Mouse (Mus musculus) forebrain, embryonic 15.5 days (tissue): Measurements from ENCODE around the gene Dpf3. TPM values are rescaled to one million over a fixed set of nuclear protein-coding genes. Genes with fewer than 3 reads are reported as not detected.

Experiments used
- ATAC-seq: fragments of 200-750 bp; cut with Nextera tagmentation; replicated peaks from 2 replicates; pipeline ENCODE4 v1.8.0; 2017; ENCODE audit warnings: mild to moderate bottlenecking, moderate TSS enrichment, moderate library complexity
- H3K27ac ChIP-seq: fragments of 300-500 bp; sonication (generic); replicated peaks from 2 replicates; pipeline ENCODE4 v1.5.1; 2015; ENCODE audit warnings: mild to moderate bottlenecking, inconsistent platforms
- H3K27me3 ChIP-seq: fragments of 300-500 bp; sonication (generic); 2 replicates; pipeline ENCODE4 v1.6.1; 2015; ENCODE audit warnings: inconsistent platforms
- H3K36me3 ChIP-seq: fragments of 300-500 bp; sonication (generic); 2 replicates; pipeline ENCODE4 v1.6.1; 2015; ENCODE audit warnings: mild to moderate bottlenecking, inconsistent platforms
- H3K4me1 ChIP-seq: fragments of 300-500 bp; sonication (generic); 2 replicates; pipeline ENCODE4 v1.6.1; 2015; ENCODE audit warnings: inconsistent platforms
- H3K4me2 ChIP-seq: fragments of 300-500 bp; sonication (generic); replicated peaks from 2 replicates; pipeline ENCODE4 v1.6.1; 2015; ENCODE audit warnings: mild to moderate bottlenecking, inconsistent platforms
- H3K4me3 ChIP-seq: fragments of 300-500 bp; sonication (generic); 2 replicates; pipeline ENCODE4 v1.5.1; 2015; ENCODE audit warnings: mild to moderate bottlenecking, inconsistent platforms
- H3K9ac ChIP-seq: fragments of 300-500 bp; sonication (generic); replicated peaks from 2 replicates; pipeline ENCODE4 v1.6.1; 2015; ENCODE audit warnings: mild to moderate bottlenecking, inconsistent platforms
- H3K9me3 ChIP-seq: fragments of 300-500 bp; sonication (generic); 2 replicates; pipeline ENCODE4 v1.6.1; 2016; ENCODE audit warnings: inconsistent platforms
- WGBS: fragments of 180-500 bp; shearing (Covaris S2); methylation state at CpG from one replicate; pipeline ENCODE4 v1.1.7; 2015; ENCODE audit warnings: mixed read lengths; 5-methylcytosine and 5-hydroxymethylcytosine counted together
- polyA plus RNA-seq: library from polyadenylated mRNA; unstranded; fragments of >200 nt; fragmentation: Nextera tagmentation; extraction: Ambion mirVana; gene quantifications from 2 replicates; pipeline ENCODE4 v1.2.1, GENCODE M21; 2015

Gene Dpf3
- polyA plus RNA-seq, 1 experiment from 2014 or later: 11.2 TPM

DNA sequence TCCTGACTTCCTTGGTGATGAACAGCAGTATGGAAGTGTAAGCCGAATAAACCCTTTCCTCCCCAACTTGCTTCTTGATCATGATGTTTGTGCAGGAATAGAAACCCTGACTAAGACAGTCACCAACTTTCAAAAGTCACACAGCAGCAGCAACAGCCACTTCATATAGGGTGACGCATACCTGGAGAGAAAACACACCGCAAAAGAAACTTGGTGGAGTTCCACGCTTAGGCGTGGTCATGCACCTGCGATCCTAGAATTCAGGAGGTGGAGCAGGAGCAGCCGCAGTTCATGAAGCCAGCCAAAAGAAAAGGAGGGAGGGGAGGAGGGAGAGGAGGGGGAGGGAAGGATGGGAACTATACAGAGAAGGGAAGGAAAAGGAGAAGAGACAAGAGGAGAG, 106.4 kb downstream of the Dpf3 start:
- WGBS: 93% methylated on average over 7 of the region's 7 CpGs
- Histone ChIP-seq H3K9ac (no peak overlapping the region), H3K9me3 (no peaks in the 10 kb centered on the region), H3K36me3 (no peaks in the 10 kb centered on the region), H3K27ac (no peak overlapping the region), H3K27me3 (no peaks in the 10 kb centered on the region), H3K4me1 (no peaks in the 10 kb centered on the region), H3K4me2 (no peak overlapping the region), H3K4me3 (no peak overlapping the region)
- no peak for ATAC-seq

- Histone ChIP-seq H3K4me1 (no peaks in the 10 kb centered on the region), H3K36me3 (no peaks in the 10 kb centered on the region), H3K4me2 (no peak overlapping the region), H3K27ac (no peak overlapping the region), H3K9ac (no peak overlapping the region), H3K4me3 (no peak overlapping the region), H3K27me3 (no peaks in the 10 kb centered on the region), H3K9me3 (no peaks in the 10 kb centered on the region)
- 50% methylated on average over 3 of the region's 3 CpGs for WGBS
- no peak for ATAC-seq
Observed at GRCm38 (mm10) chr12:83380016-83380415, 107.5 kb downstream of the Dpf3 start.

DNA sequence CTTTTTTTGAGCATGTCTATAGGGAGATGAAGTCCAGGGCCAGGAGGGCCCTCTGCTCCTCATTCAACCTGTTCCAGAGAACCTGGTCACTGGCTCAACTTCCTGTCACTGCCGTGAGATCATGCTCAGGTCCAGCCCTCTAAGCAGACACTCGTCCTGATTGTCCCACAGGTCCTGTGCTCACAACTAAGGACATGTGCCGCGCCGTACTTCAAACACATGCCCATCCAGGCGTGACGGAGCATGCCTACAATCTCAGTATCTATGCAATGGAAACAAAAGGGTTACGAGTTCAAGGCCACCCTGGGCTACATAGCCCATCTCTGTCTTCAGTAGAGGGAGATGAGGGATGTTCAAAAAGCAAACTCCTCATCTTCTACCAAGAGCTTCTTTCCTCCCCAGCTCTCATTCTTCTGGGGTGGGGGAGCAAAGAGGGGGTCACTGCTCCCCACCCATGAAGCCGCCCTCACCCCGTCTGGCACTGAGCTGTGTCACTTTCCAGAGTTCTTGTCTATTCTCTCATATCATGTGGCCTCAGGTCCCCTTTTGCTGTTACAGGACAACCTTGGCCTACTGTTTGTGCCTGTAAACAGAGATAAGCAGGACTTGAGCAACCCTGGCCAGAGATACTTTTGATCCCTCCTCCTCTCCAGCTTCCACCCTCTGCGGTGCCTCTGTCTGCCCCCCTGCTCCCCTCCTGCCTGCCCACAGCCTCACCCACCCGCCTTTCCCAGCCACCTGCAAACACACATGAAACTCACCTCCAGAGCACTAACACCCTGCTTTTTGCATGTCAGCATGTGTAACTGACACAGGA, 112.3 kb downstream of the Dpf3 start:
- no peak overlapping the region for H3K4me3 ChIP-seq
- no peaks in the 10 kb centered on the region for H3K9me3 ChIP-seq
- ATAC-seq: no peak
- WGBS: 92% methylated on average over 12 of the region's 12 CpGs
- no peaks in the 10 kb centered on the region for H3K36me3 ChIP-seq
- H3K4me2 ChIP-seq: no peak overlapping the region
- no peak overlapping the region for H3K27ac ChIP-seq
- H3K27me3 ChIP-seq: no peaks in the 10 kb centered on the region
- no peak overlapping the region for H3K9ac ChIP-seq
- peaks cover 4% of the 10 kb centered on the region; the same call in 1 of the 2 replicates for H3K4me1 ChIP-seq

GRCm38 (mm10) chr12:83373081-83373480, 114.4 kb downstream of the Dpf3 start:
- Histone ChIP-seq H3K9me3 (no peaks in the 10 kb centered on the region), H3K36me3 (no peaks in the 10 kb centered on the region), H3K9ac (no peak overlapping the region), H3K4me2 (no peak overlapping the region), H3K27ac (no peak overlapping the region), H3K27me3 (no peaks in the 10 kb centered on the region), H3K4me3 (no peak overlapping the region), H3K4me1 (peaks cover 4% of the 10 kb centered on the region; the same call in 1 of the 2 replicates)
- no peak for ATAC-seq
- 60% methylated on average over 7 of the region's 7 CpGs for WGBS

DNA sequence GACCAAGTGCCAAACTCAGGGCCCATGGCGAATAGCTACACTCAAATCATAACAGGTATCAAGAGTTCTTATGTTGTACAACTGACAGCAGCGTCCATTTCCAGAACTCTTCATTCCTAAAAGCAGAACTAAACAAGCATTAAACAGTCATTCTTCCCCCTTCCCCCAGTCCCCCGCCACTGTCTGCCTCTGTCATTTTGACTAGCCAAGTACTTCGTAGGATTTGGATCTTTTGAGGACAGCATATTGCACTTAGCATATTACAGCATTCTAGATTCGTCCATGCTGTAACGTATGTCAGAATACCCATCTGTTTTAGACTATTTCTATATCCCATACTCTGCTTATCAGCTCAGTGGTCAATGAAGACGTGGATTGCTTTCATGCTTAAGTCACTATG, 115.2 kb downstream of the Dpf3 start:
- H3K4me1 ChIP-seq: peaks cover 4% of the 10 kb centered on the region; the same call in 1 of the 2 replicates
- H3K4me2 ChIP-seq: no peak overlapping the region
- H3K27ac ChIP-seq: no peak overlapping the region
- no peaks in the 10 kb centered on the region for H3K36me3 ChIP-seq
- no peak overlapping the region for H3K9ac ChIP-seq
- ATAC-seq: no peak
- no peak overlapping the region for H3K4me3 ChIP-seq
- H3K27me3 ChIP-seq: no peaks in the 10 kb centered on the region
- H3K9me3 ChIP-seq: no peaks in the 10 kb centered on the region
- 80% methylated on average over 7 of the region's 7 CpGs for WGBS

DNA sequence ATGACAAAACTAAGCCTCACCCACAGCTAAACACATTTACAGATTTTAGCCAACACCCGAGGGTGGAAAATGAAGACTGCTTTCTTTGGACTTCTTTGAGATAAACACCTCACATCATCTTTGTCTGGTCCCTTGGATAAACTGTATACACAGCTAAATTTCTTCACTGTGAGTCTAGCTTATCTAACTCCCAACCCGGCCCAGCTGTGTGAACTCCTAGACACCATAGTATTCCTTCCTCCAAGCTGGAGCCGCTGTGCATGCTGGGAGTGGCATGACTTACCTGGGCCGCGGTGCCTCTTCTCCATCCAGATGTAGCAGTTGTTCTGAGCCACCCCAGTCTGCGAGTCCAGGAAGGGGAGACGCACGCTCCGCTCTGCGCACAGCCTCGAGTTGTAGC, 117.3 kb downstream of the Dpf3 start:
- no peaks in the 10 kb centered on the region for H3K36me3 ChIP-seq
- no peak overlapping the region for H3K9ac ChIP-seq
- H3K4me1 ChIP-seq: peaks cover 4% of the 10 kb centered on the region; the same call in 1 of the 2 replicates
- no peak for ATAC-seq
- no peak overlapping the region for H3K4me3 ChIP-seq
- no peaks in the 10 kb centered on the region for H3K9me3 ChIP-seq
- no peak overlapping the region for H3K27ac ChIP-seq
- WGBS: 95% methylated on average over 11 of the region's 11 CpGs
- H3K27me3 ChIP-seq: no peaks in the 10 kb centered on the region
- no peak overlapping the region for H3K4me2 ChIP-seq

DNA sequence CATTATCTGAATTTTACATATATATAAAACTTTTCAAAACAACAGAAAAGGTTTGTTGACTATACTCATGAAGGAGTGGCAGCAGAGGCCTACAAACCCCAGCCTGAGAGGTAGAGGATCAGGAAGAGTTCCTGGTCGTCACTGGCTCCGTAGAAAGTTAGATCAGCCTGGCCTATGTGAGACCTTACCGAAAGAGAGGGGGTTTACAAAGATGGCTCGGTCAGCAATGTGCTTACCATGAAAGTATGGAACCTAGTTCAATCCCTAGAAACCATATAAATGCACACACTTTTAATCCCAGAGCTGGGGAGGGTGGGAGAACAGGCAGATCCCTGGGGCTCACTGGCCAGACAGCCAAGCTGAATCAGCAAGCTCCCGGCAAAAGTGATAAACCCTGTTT, 118.1 kb downstream of the Dpf3 start:
- Histone ChIP-seq H3K27me3 (no peaks in the 10 kb centered on the region), H3K4me1 (peaks cover 4% of the 10 kb centered on the region; the same call in 1 of the 2 replicates), H3K9me3 (no peaks in the 10 kb centered on the region), H3K36me3 (no peaks in the 10 kb centered on the region), H3K27ac (no peak overlapping the region), H3K4me2 (no peak overlapping the region), H3K4me3 (no peak overlapping the region), H3K9ac (no peak overlapping the region)
- 95% methylated on average over 5 of the region's 5 CpGs for whole genome bisulfite sequencing
- ATAC-seq: no peak

GRCm38 (mm10) chr12:83367486-83367885, 120.0 kb downstream of the Dpf3 start:
- Histone ChIP-seq H3K4me3 (no peak overlapping the region), H3K27ac (no peak overlapping the region), H3K9ac (no peak overlapping the region), H3K9me3 (no peaks in the 10 kb centered on the region), H3K4me1 (no peaks in the 10 kb centered on the region), H3K4me2 (no peak overlapping the region), H3K36me3 (no peaks in the 10 kb centered on the region), H3K27me3 (no peaks in the 10 kb centered on the region)
- 84% methylated on average over 1 of the region's 1 CpGs for WGBS
- ATAC-seq: no peak

DNA sequence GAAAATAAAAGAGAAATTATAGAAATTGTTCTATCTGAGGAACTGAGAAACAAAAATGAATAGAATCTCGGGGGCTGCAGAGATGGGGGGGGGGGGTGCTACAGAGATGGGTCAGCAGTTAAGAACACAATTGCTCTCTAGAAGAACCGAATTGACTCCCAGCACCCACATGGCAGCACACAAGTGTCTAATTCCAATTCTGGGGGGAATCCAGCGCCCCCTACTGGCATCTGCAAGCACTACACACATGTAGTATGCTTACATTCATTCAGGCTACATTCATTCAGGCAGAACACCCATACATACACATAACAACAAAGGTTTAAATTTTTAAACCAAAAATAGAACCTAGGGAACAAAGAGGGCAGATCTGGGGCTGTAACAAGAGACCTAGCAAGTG, 122.7 kb downstream of the Dpf3 start:
- Histone ChIP-seq H3K27me3 (no peaks in the 10 kb centered on the region), H3K4me2 (no peak overlapping the region), H3K9me3 (no peaks in the 10 kb centered on the region), H3K4me1 (no peaks in the 10 kb centered on the region), H3K27ac (no peak overlapping the region), H3K36me3 (no peaks in the 10 kb centered on the region), H3K9ac (no peak overlapping the region), H3K4me3 (no peak overlapping the region)
- 70% methylated on average over 3 of the region's 3 CpGs for WGBS
- no peak for ATAC-seq

- no peak overlapping the region for H3K27ac ChIP-seq
- H3K4me1 ChIP-seq: no peaks in the 10 kb centered on the region
- no peaks in the 10 kb centered on the region for H3K27me3 ChIP-seq
- no peaks in the 10 kb centered on the region for H3K9me3 ChIP-seq
- 46% methylated on average over 3 of the region's 3 CpGs for WGBS
- no peak overlapping the region for H3K4me3 ChIP-seq
- no peak overlapping the region for H3K4me2 ChIP-seq
- no peak for ATAC-seq
- no peak overlapping the region for H3K9ac ChIP-seq
- H3K36me3 ChIP-seq: no peaks in the 10 kb centered on the region
Observed at GRCm38 (mm10) chr12:83361801-83362200, 125.7 kb downstream of the Dpf3 start.

DNA sequence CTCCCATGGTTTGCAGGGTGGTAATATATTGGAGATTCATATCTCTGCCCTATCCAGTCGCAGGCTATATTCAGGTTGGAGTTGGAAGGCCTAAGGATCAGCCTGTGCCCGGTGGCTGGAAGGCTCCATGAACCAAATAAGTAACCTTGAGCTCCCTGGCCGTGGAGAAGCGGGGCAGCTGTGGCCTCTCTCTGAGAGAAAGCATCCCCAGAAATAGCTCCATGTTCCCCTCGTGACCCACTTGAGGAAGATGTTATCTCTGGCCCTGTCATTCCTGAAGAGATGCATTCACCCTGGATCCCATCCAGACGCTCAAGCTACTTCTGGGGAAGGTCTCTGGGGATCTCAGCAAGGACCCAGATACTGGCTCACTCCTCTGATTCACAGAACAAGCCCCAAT, 134.9 kb downstream of the Dpf3 start:
- 82% methylated on average over 6 of the region's 6 CpGs for WGBS

DNA sequence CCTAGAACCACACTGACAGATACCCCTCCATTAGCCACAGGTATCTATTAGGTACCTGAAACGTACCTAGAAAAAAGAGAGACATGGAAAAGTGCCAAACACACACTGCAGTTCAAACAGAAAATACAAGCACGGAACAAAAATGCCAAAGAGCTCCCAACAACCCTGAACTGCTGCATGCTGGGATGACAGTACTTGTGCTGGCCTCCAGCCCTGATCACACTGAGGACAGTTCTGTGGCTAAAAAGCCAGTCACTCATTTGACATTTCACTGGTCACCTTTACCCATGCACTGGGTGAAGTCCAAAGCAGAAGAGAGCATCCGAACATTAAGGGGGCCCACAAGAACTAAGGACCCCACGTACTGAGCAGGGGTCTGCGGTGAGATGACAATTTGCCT, 137.8 kb downstream of the Dpf3 start:
- WGBS: 87% methylated on average over 5 of the region's 5 CpGs
- no peaks in the 10 kb centered on the region for H3K36me3 ChIP-seq
- no peaks in the 10 kb centered on the region for H3K9me3 ChIP-seq
- no peaks in the 10 kb centered on the region for H3K4me1 ChIP-seq
- H3K4me3 ChIP-seq: no peak overlapping the region
- ATAC-seq: no peak
- no peaks in the 10 kb centered on the region for H3K27me3 ChIP-seq
- H3K9ac ChIP-seq: no peak overlapping the region
- H3K4me2 ChIP-seq: no peak overlapping the region
- H3K27ac ChIP-seq: no peak overlapping the region

More for the DNA sequence above, 134.9 kb downstream of the Dpf3 start:
- H3K9ac ChIP-seq: no peak overlapping the region
- H3K27me3 ChIP-seq: no peaks in the 10 kb centered on the region
- no peak overlapping the region for H3K27ac ChIP-seq
- ATAC-seq: no peak
- H3K4me2 ChIP-seq: no peak overlapping the region
- H3K4me3 ChIP-seq: no peak overlapping the region
- no peaks in the 10 kb centered on the region for H3K9me3 ChIP-seq
- no peaks in the 10 kb centered on the region for H3K4me1 ChIP-seq
- no peaks in the 10 kb centered on the region for H3K36me3 ChIP-seq

- no peak for ATAC-seq
- Histone ChIP-seq H3K4me3 (no peak overlapping the region), H3K9ac (no peak overlapping the region), H3K27ac (no peak overlapping the region), H3K27me3 (no peaks in the 10 kb centered on the region), H3K4me1 (no peaks in the 10 kb centered on the region), H3K36me3 (no peaks in the 10 kb centered on the region), H3K9me3 (no peaks in the 10 kb centered on the region), H3K4me2 (no peak overlapping the region)
- WGBS: 81% methylated on average over 3 of the region's 3 CpGs
Observed at GRCm38 (mm10) chr12:83348246-83348645, 139.3 kb downstream of the Dpf3 start.
